Mouse (Mus musculus): ENCODE results near the gene Cfap58. TPM values are rescaled to one million over a fixed set of nuclear protein-coding genes. Genes with fewer than 3 reads are reported as not detected.

The Cfap58 gene
- polyA plus RNA-seq, 1 experiment from 2014 or later: 0.27 TPM

- Histone ChIP-seq H3K27ac (replicated peaks) (no peak overlapping the region), H3K4me2 (replicated peaks) (no peak overlapping the region), H3K4me3 (no peak overlapping the region), H3K9me3 (no peaks in the 10 kb centered on the region), H3K27me3 (no peaks in the 10 kb centered on the region), H3K4me1 (no peaks in the 10 kb centered on the region), H3K36me3 (no peaks in the 10 kb centered on the region), H3K9ac (replicated peaks) (no peak overlapping the region)
- no peak for ATAC-seq (ENCODE audit: low FRiP score, low read depth)
- 92% methylated on average over 15 of the region's 15 CpGs for whole genome bisulfite sequencing
Observed at GRCm38 (mm10) chr19:47985606-47986213, 48.2 kb downstream of the Cfap58 start.

GRCm38 (mm10) chr19:47987986-47988385 lies 50.5 kb downstream of the Cfap58 start:
- Histone ChIP-seq H3K36me3 (no peaks in the 10 kb centered on the region), H3K27me3 (no peaks in the 10 kb centered on the region), H3K4me1 (no peaks in the 10 kb centered on the region), H3K9me3 (no peaks in the 10 kb centered on the region), H3K9ac (replicated peaks) (no peak overlapping the region), H3K4me3 (no peak overlapping the region), H3K27ac (replicated peaks) (no peak overlapping the region), H3K4me2 (replicated peaks) (no peak overlapping the region)
- ATAC-seq (ENCODE audit: low FRiP score, low read depth): no peak
- 87% methylated on average over 11 of the region's 11 CpGs for WGBS

GRCm38 (mm10) chr19:47988456-47988855 lies 51.0 kb downstream of the Cfap58 start:
- H3K4me2 ChIP-seq (replicated peaks): no peak overlapping the region
- H3K4me3 ChIP-seq: no peak overlapping the region
- WGBS: 43% methylated on average over 16 of the region's 16 CpGs
- 0 out of 2 replicates have a peak, but pooled peaks have one; percentile 52 for ATAC-seq (ENCODE audit: low FRiP score, low read depth)
- H3K9me3 ChIP-seq: no peaks in the 10 kb centered on the region
- no peaks in the 10 kb centered on the region for H3K36me3 ChIP-seq
- H3K4me1 ChIP-seq: no peaks in the 10 kb centered on the region
- H3K27ac ChIP-seq (replicated peaks): no peak overlapping the region
- no peak overlapping the region for H3K9ac ChIP-seq (replicated peaks)
- no peaks in the 10 kb centered on the region for H3K27me3 ChIP-seq

GRCm38 (mm10) chr19:47988880-47989574 lies 51.6 kb downstream of the Cfap58 start:
- peak; percentile 47; the same call in 1 of the 2 replicates for ATAC-seq (ENCODE audit: low FRiP score, low read depth)

GRCm38 (mm10) chr19:47989575-47989891 lies 52.1 kb downstream of the Cfap58 start:
- 70% methylated on average over 4 of the region's 4 CpGs for WGBS
- ATAC-seq (ENCODE audit: low FRiP score, low read depth): no peak
- Histone ChIP-seq H3K27ac (replicated peaks) (peak overlapping the region; percentile 43; the same call in 1 of the 2 replicates), H3K4me1 (no peaks in the 10 kb centered on the region), H3K27me3 (no peaks in the 10 kb centered on the region), H3K4me3 (no peak overlapping the region), H3K36me3 (no peaks in the 10 kb centered on the region), H3K9me3 (no peaks in the 10 kb centered on the region), H3K9ac (replicated peaks) (no peak overlapping the region), H3K4me2 (replicated peaks) (no peak overlapping the region)

More at GRCm38 (mm10) chr19:47988880-47989574, 51.6 kb downstream of the Cfap58 start:
- H3K4me3 ChIP-seq: no peak overlapping the region
- no peak overlapping the region for H3K4me2 ChIP-seq (replicated peaks)
- H3K9me3 ChIP-seq: no peaks in the 10 kb centered on the region
- no peaks in the 10 kb centered on the region for H3K4me1 ChIP-seq
- no peaks in the 10 kb centered on the region for H3K36me3 ChIP-seq
- WGBS: 65% methylated on average over 13 of the region's 13 CpGs
- no peak overlapping the region for H3K9ac ChIP-seq (replicated peaks)
- peak overlapping the region; percentile 43; the same call in 1 of the 2 replicates for H3K27ac ChIP-seq (replicated peaks)
- no peaks in the 10 kb centered on the region for H3K27me3 ChIP-seq

GRCm38 (mm10) chr19:48001240-48001639 lies 63.8 kb downstream of the Cfap58 start:
- H3K4me3 ChIP-seq: no peak overlapping the region
- no peak overlapping the region for H3K4me2 ChIP-seq (replicated peaks)
- no peak for ATAC-seq (ENCODE audit: low FRiP score, low read depth)
- H3K9me3 ChIP-seq: no peaks in the 10 kb centered on the region
- H3K4me1 ChIP-seq: no peaks in the 10 kb centered on the region
- no peaks in the 10 kb centered on the region for H3K36me3 ChIP-seq
- H3K9ac ChIP-seq (replicated peaks): no peak overlapping the region
- no peak overlapping the region for H3K27ac ChIP-seq (replicated peaks)
- WGBS: 81% methylated on average over 13 of the region's 13 CpGs
- H3K27me3 ChIP-seq: no peaks in the 10 kb centered on the region

- Histone ChIP-seq H3K27ac (replicated peaks) (no peak overlapping the region), H3K36me3 (no peaks in the 10 kb centered on the region), H3K27me3 (no peaks in the 10 kb centered on the region), H3K4me2 (replicated peaks) (no peak overlapping the region), H3K4me1 (no peaks in the 10 kb centered on the region), H3K9me3 (no peaks in the 10 kb centered on the region), H3K4me3 (no peak overlapping the region), H3K9ac (replicated peaks) (no peak overlapping the region)
- 89% methylated on average over 11 of the region's 11 CpGs for WGBS
- no peak for ATAC-seq (ENCODE audit: low FRiP score, low read depth)
Observed at GRCm38 (mm10) chr19:48001774-48002173, 64.3 kb downstream of the Cfap58 start.

GRCm38 (mm10) chr19:48008771-48009413 lies 71.4 kb downstream of the Cfap58 start:
- no peak overlapping the region for H3K27ac ChIP-seq (replicated peaks)
- 60% methylated on average over 12 of the region's 12 CpGs for WGBS
- H3K36me3 ChIP-seq: no peaks in the 10 kb centered on the region
- H3K4me3 ChIP-seq: no peak overlapping the region
- no peaks in the 10 kb centered on the region for H3K27me3 ChIP-seq
- no peaks in the 10 kb centered on the region for H3K4me1 ChIP-seq
- no peak overlapping the region for H3K9ac ChIP-seq (replicated peaks)
- H3K9me3 ChIP-seq: no peaks in the 10 kb centered on the region
- no peak for ATAC-seq (ENCODE audit: low FRiP score, low read depth)
- H3K4me2 ChIP-seq (replicated peaks): no peak overlapping the region

GRCm38 (mm10) chr19:48009586-48010331 lies 72.3 kb downstream of the Cfap58 start:
- no peaks in the 10 kb centered on the region for H3K36me3 ChIP-seq
- 67% methylated on average over 15 of the region's 15 CpGs for WGBS
- no peak overlapping the region for H3K4me2 ChIP-seq (replicated peaks)
- no peak overlapping the region for H3K4me3 ChIP-seq
- H3K9ac ChIP-seq (replicated peaks): no peak overlapping the region
- H3K27me3 ChIP-seq: no peaks in the 10 kb centered on the region
- ATAC-seq (ENCODE audit: low FRiP score, low read depth): no peak
- no peaks in the 10 kb centered on the region for H3K4me1 ChIP-seq
- no peak overlapping the region for H3K27ac ChIP-seq (replicated peaks)
- H3K9me3 ChIP-seq: no peaks in the 10 kb centered on the region

- H3K4me2 ChIP-seq (replicated peaks): no peak overlapping the region
- no peak overlapping the region for H3K9ac ChIP-seq (replicated peaks)
- WGBS: 60% methylated on average over 13 of the region's 13 CpGs
- no peak overlapping the region for H3K4me3 ChIP-seq
- no peaks in the 10 kb centered on the region for H3K27me3 ChIP-seq
- H3K36me3 ChIP-seq: no peaks in the 10 kb centered on the region
- H3K4me1 ChIP-seq: no peaks in the 10 kb centered on the region
- ATAC-seq (ENCODE audit: low FRiP score, low read depth): no peak
- H3K27ac ChIP-seq (replicated peaks): no peak overlapping the region
- H3K9me3 ChIP-seq: no peaks in the 10 kb centered on the region
Observed at GRCm38 (mm10) chr19:48020103-48020502, 82.6 kb downstream of the Cfap58 start.

GRCm38 (mm10) chr19:48021435-48021834 lies 84.0 kb downstream of the Cfap58 start:
- no peak for ATAC-seq (ENCODE audit: low FRiP score, low read depth)
- Histone ChIP-seq H3K4me1 (no peaks in the 10 kb centered on the region), H3K27me3 (no peaks in the 10 kb centered on the region), H3K4me2 (replicated peaks) (no peak overlapping the region), H3K9ac (replicated peaks) (no peak overlapping the region), H3K27ac (replicated peaks) (no peak overlapping the region), H3K36me3 (no peaks in the 10 kb centered on the region), H3K9me3 (no peaks in the 10 kb centered on the region), H3K4me3 (no peak overlapping the region)
- WGBS: 86% methylated on average over 15 of the region's 15 CpGs

GRCm38 (mm10) chr19:48022763-48023162 lies 85.3 kb downstream of the Cfap58 start:
- Histone ChIP-seq H3K27ac (replicated peaks) (no peak overlapping the region), H3K4me2 (replicated peaks) (no peak overlapping the region), H3K27me3 (no peaks in the 10 kb centered on the region), H3K4me3 (no peak overlapping the region), H3K9me3 (no peaks in the 10 kb centered on the region), H3K36me3 (no peaks in the 10 kb centered on the region), H3K4me1 (no peaks in the 10 kb centered on the region), H3K9ac (replicated peaks) (no peak overlapping the region)
- no peak for ATAC-seq (ENCODE audit: low FRiP score, low read depth)
- 80% methylated on average over 5 of the region's 5 CpGs for WGBS

Measured in midbrain, embryonic 12.5 days (tissue).